Mouse (Mus musculus) ovary, adult 2 months (tissue): Measurements from ENCODE around the gene Hgfac. TPM values are rescaled to one million over a fixed set of nuclear protein-coding genes. Genes with fewer than 3 reads are reported as not detected.

Experiments used
- polyA plus RNA-seq: library from polyadenylated mRNA; depleted of rRNA; stranded (reverse); fragments of >200 nt; gene quantifications from 2 replicates; pipeline ENCODE4 v1.2.3, GENCODE M21; 2012; rRNA removed

Gene Hgfac
- 25.0 and 27.9 TPM in 2 replicates for polyA plus RNA-seq

GRCm38 (mm10) chr5:35041268-35041829 is at the start of gene Hgfac:
Gene Hgfac, plus strand, starts transcription at chr5:35041509.

GRCm38 (mm10) chr5:35056604-35057432 is 15.5 kb downstream of the Hgfac start, which contains the start of gene Dok7:
Gene Dok7, plus strand, starts transcription at chr5:35056766.

Other genes starting within 250 kb of the Hgfac start
- gene Msantd1, start 133.5 kb upstream of the Hgfac start, polyA plus RNA-seq: 7.4 and 8.9 TPM in 2 replicates
- 47.2 and 74.1 TPM in 2 replicates for gene Rgs12, start 92.1 kb upstream of the Hgfac start, polyA plus RNA-seq
- 29.6 and 33.1 TPM in 2 replicates for gene Dok7, start 15.3 kb downstream of the Hgfac start, polyA plus RNA-seq
- 82.5 and 92.3 TPM in 2 replicates for gene Lrpap1, start 64.3 kb downstream of the Hgfac start, polyA plus RNA-seq
- 9.8 and 13.0 TPM in 2 replicates for gene Adra2c, start 236.8 kb downstream of the Hgfac start, polyA plus RNA-seq